Mouse (Mus musculus): ENCODE measurements around the gene Tmem199. TPM values are rescaled to one million over a fixed set of nuclear protein-coding genes. Genes with fewer than 3 reads are reported as not detected.

Tmem199 gene
- total and polyA plus RNA-seq, 2 experiments from 2014 or later, result 29.9 to 36.4 TPM

DNA sequence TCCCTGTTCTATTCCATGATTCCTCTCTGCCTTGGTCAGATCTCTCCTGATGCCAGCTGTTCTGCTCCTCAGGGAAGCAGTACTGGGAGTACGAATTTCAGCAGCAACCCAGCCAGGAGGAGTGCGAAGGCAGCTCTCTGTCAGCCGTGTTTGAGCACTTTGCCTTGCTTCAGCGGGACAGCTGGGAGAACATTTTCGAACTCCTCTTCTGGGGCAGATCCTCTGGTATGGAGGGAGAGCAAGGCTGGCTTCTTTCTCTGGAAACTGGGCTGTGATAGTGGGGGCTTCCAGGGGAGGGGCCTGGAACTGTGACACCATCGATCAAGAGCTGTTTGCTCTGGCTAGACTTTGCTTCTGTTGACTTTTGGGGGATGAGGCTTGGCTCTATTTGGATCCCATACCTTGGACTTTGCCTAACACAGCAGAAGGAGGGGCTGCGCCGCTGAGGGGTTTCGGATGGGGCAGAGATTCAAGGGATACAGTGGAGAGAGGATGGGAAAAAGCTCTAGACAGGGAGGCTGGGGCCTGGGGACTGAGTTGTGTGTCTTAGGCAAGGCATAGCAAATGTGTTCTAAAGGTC lies 11.3 kb downstream of the Tmem199 start:
- no peak overlapping the region for H3K4me2 ChIP-seq (ENCODE audit: low read depth, low read length)
- DNase-seq (ENCODE audit: low spot score) (no peak), ATAC-seq (ENCODE audit: insufficient read depth, low read depth) (no peak)
- TF ChIP-seq CTCF (IDR thresholded peaks at IDR 0.05; ENCODE audit: low read depth) (no peak), EP300 (IDR thresholded peaks at IDR 0.05; ENCODE audit: low read depth) (no peak)
- H3K4me3 ChIP-seq (ENCODE audit: low read depth, low read length), result no peak overlapping the region
- no peaks in the 10 kb centered on the region for H3K9me3 ChIP-seq (replicated peaks; ENCODE audit: control insufficient read depth, low read length)
- 0 out of 2 replicates have a peak, but pooled peaks cover 4% of the 10 kb centered on the region for H3K4me1 ChIP-seq (ENCODE audit: control insufficient read depth, insufficient read depth)
- no peak overlapping the region for H3K27ac ChIP-seq (ENCODE audit: low read depth)
- no peaks in the 10 kb centered on the region for H3K36me3 ChIP-seq (replicated peaks; ENCODE audit: control insufficient read depth, insufficient read depth, low read length)
- H3K9ac ChIP-seq (replicated peaks; ENCODE audit: low read depth, low read length), result no peak overlapping the region
- H3K27me3 ChIP-seq (ENCODE audit: control insufficient read depth, insufficient read depth, low read length), result peaks cover 57% of the 10 kb centered on the region
- 61% methylated on average over 9 of the region's 9 CpGs for WGBS

DNA sequence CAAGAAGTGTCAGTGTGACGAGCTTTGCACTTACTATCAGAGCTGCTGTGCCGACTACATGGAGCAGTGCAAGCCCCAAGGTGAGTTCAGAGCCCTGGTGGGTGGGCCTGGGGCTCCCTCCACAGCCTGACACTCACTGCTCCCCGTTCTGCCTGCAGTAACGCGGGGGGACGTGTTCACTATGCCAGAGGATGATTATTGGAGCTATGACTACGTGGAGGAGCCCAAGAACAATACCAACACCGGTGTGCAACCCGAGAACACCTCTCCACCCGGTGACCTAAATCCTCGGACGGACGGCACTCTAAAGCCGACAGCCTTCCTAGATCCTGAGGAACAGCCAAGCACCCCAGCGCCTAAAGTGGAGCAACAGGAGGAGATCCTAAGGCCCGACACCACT lies 12.4 kb downstream of the Tmem199 start:
- ATAC-seq (ENCODE audit: insufficient read depth, low read depth), result no peak
- 43% methylated on average over 16 of the region's 16 CpGs for WGBS

DNA sequence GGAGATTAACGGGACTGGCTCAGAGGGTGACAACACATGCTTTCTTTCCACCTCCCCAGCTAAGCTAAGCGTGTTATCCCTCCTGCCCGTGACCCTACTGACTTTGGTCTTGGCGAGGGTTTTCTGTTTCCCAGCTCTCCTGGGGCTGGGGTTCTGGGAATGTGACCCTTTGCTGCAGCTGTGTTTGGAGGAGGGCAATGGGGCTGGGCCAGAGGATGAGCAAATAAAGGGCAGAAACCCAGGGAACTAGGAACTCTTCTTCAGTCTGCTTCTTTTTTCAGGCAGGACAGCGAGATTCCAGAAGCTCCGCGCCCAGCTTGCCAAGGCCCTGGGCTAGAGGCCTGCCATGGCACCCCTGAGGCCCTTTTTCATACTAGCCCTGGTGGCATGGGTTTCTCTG lies 13.0 kb downstream of the Tmem199 start, which contains the start of gene Vtn:
TSS of gene Vtn (plus strand) at position 88 of the 400 bp plus-strand sequence.
- no peak for ATAC-seq (ENCODE audit: insufficient read depth, low read depth)
- DNase-seq (ENCODE audit: low spot score), result no peak
- H3K4me2 ChIP-seq (ENCODE audit: low read depth, low read length), result peak within 1 kb of the TSS; percentile 69
- TF ChIP-seq EP300 (IDR thresholded peaks at IDR 0.05; ENCODE audit: low read depth), result no peak
- no peak for TF ChIP-seq CTCF (IDR thresholded peaks at IDR 0.05; ENCODE audit: low read depth)
- H3K9me3 ChIP-seq (replicated peaks; ENCODE audit: control insufficient read depth, low read length), result no peaks in the 10 kb centered on the region
- no peaks in the 10 kb centered on the region for H3K36me3 ChIP-seq (replicated peaks; ENCODE audit: control insufficient read depth, insufficient read depth, low read length)
- 0 out of 2 replicates have a peak, but pooled peaks cover 4% of the 10 kb centered on the region for H3K4me1 ChIP-seq (ENCODE audit: control insufficient read depth, insufficient read depth)
- H3K4me3 ChIP-seq (ENCODE audit: low read depth, low read length), result peak within 1 kb of the TSS; percentile 44
- peaks cover 71% of the 10 kb centered on the region for H3K27me3 ChIP-seq (ENCODE audit: control insufficient read depth, insufficient read depth, low read length)
- no peak within 1 kb of the TSS for H3K27ac ChIP-seq (ENCODE audit: low read depth)
- WGBS, result 50% methylated on average over 7 of the region's 7 CpGs
- no peak within 1 kb of the TSS for H3K9ac ChIP-seq (replicated peaks; ENCODE audit: low read depth, low read length)

More for the DNA sequence above, 12.4 kb downstream of the Tmem199 start:
- no peaks in the 10 kb centered on the region for H3K9me3 ChIP-seq (replicated peaks; ENCODE audit: control insufficient read depth, low read length)
- H3K4me3 ChIP-seq (ENCODE audit: low read depth, low read length), result no peak overlapping the region
- TF ChIP-seq EP300 (IDR thresholded peaks at IDR 0.05; ENCODE audit: low read depth) (no peak), CTCF (IDR thresholded peaks at IDR 0.05; ENCODE audit: low read depth) (no peak)
- H3K4me1 ChIP-seq (ENCODE audit: control insufficient read depth, insufficient read depth), result 0 out of 2 replicates have a peak, but pooled peaks cover 4% of the 10 kb centered on the region
- peaks cover 68% of the 10 kb centered on the region for H3K27me3 ChIP-seq (ENCODE audit: control insufficient read depth, insufficient read depth, low read length)
- DNase-seq (ENCODE audit: low spot score), result no peak
- no peaks in the 10 kb centered on the region for H3K36me3 ChIP-seq (replicated peaks; ENCODE audit: control insufficient read depth, insufficient read depth, low read length)
- H3K4me2 ChIP-seq (ENCODE audit: low read depth, low read length), result no peak overlapping the region
- no peak overlapping the region for H3K9ac ChIP-seq (replicated peaks; ENCODE audit: low read depth, low read length)
- H3K27ac ChIP-seq (ENCODE audit: low read depth), result no peak overlapping the region

DNA sequence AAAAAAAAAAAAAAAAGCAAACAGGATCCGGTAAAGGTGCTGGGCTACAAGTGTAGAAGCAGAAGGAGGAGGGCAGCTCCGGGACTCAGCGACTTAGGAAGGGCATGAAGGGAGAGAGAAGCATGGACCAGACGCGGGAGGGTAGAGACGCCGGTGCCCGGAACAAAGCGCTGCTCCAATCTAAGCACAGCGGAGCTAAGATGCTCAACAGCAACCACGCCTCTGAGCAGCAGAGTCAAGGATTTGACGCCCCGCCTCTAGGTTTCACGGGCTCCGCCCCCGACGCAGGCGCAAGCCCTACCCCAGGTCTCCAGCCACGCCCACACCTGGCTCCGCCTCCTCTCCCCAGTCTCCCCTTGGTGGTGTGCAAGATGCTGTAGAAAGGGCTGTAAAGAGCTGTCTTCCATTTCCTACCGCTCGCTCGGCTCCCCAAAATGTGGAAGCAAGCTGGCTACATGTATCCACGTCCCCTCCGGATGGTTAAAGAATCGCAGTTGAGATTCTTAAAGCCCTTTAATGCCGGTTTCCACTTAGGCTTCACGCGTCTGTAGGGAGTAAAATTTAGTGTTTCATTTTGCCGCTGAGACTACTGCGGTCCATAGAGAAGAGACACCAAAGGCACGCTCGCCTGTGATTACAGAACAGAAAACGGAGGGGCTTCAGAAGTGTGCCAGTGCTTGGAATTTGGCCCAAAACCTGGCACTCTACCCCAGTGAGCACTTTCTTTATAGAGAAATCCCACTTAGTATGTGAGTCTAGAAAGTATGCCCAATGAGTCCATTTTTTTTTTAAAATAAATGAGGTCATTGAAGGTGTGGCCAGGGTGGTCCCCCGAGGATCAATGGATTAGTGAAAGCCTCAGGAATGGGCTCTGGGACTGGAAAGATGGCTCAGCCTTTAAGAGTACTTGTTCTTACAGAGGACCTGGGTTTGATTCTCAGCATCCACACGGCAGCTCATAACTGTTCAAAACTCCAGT lies 14.1 kb downstream of the Tmem199 start, which contains the start of gene Sarm1:
TSS of gene Sarm1 (minus strand) at position 211 of the 979 bp plus-strand sequence.
- TF ChIP-seq EP300 (IDR thresholded peaks at IDR 0.05; ENCODE audit: low read depth), result no peak
- TF ChIP-seq CTCF (IDR thresholded peaks at IDR 0.05; ENCODE audit: low read depth), result no peak
- WGBS, result 5% methylated on average over 36 of the region's 36 CpGs
- H3K4me2 ChIP-seq (ENCODE audit: low read depth, low read length), result peak within 1 kb of the TSS; percentile 69
- H3K9ac ChIP-seq (replicated peaks; ENCODE audit: low read depth, low read length), result no peak within 1 kb of the TSS
- no peaks in the 10 kb centered on the region for H3K9me3 ChIP-seq (replicated peaks; ENCODE audit: control insufficient read depth, low read length)
- DNase-seq (ENCODE audit: low spot score), result peak; percentile 31
- peak within 1 kb of the TSS; percentile 44 for H3K4me3 ChIP-seq (ENCODE audit: low read depth, low read length)
- peak; percentile 71 for ATAC-seq (ENCODE audit: insufficient read depth, low read depth)
- 0 out of 2 replicates have a peak, but pooled peaks cover 4% of the 10 kb centered on the region for H3K4me1 ChIP-seq (ENCODE audit: control insufficient read depth, insufficient read depth)
- peaks cover 74% of the 10 kb centered on the region for H3K27me3 ChIP-seq (ENCODE audit: control insufficient read depth, insufficient read depth, low read length)
- H3K36me3 ChIP-seq (replicated peaks; ENCODE audit: control insufficient read depth, insufficient read depth, low read length), result no peaks in the 10 kb centered on the region
- H3K27ac ChIP-seq (ENCODE audit: low read depth), result no peak within 1 kb of the TSS

DNA sequence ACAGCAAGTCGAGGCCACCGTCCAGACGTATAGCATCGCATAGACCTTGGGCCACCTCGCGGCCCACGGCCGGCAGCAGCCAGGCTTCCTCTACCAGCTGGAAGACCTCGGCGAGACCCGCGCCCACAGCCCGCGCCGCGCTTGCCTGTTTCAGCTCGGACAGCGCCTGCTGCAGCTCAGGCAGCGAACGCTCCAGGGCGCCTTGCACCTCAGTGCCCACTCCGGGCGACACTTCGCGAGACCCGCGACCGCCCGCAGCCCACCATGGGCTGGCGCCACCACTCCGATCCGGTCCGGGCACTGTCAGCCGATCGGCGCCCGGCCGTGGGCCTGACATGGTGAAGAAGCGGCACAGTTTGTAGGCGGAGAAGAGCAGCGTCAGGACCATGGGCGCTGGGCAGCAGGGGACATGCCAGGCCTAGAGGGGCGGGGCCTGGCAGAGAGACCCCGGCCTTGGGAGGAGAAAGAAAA lies 14.9 kb downstream of the Tmem199 start:
- no peak overlapping the region for H3K27ac ChIP-seq (ENCODE audit: low read depth)
- ATAC-seq (ENCODE audit: insufficient read depth, low read depth) (no peak; the same call in 1 of the 2 replicates), DNase-seq (ENCODE audit: low spot score) (no peak)
- 0 out of 2 replicates have a peak, but pooled peaks cover 4% of the 10 kb centered on the region for H3K4me1 ChIP-seq (ENCODE audit: control insufficient read depth, insufficient read depth)
- peak overlapping the region; percentile 69 for H3K4me2 ChIP-seq (ENCODE audit: low read depth, low read length)
- TF ChIP-seq EP300 (IDR thresholded peaks at IDR 0.05; ENCODE audit: low read depth) (no peak), CTCF (IDR thresholded peaks at IDR 0.05; ENCODE audit: low read depth) (no peak)
- peak overlapping the region; percentile 44 for H3K4me3 ChIP-seq (ENCODE audit: low read depth, low read length)
- no peaks in the 10 kb centered on the region for H3K9me3 ChIP-seq (replicated peaks; ENCODE audit: control insufficient read depth, low read length)
- under 1% methylated on average over 43 of the region's 44 CpGs for WGBS
- H3K9ac ChIP-seq (replicated peaks; ENCODE audit: low read depth, low read length), result no peak overlapping the region
- no peaks in the 10 kb centered on the region for H3K36me3 ChIP-seq (replicated peaks; ENCODE audit: control insufficient read depth, insufficient read depth, low read length)
- peaks cover 77% of the 10 kb centered on the region for H3K27me3 ChIP-seq (ENCODE audit: control insufficient read depth, insufficient read depth, low read length)
